Mouse (Mus musculus) MEL (cell line): ENCODE measurements around the gene Wdr60. TPM values are rescaled to one million over a fixed set of nuclear protein-coding genes. Genes with fewer than 3 reads are reported as not detected.

Experiments
- DNase-seq: peaks from one replicate; pipeline ENCODE4 v3.0.0; 2011; ENCODE audit warnings: low read depth, low spot score
- H3K27ac ChIP-seq: 2 replicates; pipeline ENCODE4 v1.5.1; 2012; ENCODE audit warnings: low read depth, mild to moderate bottlenecking, control low read depth, low read length, moderate library complexity; ENCODE audit not compliant: control insufficient read depth
- H3K27me3 ChIP-seq, 2 experiments: fragments of 150-350 bp in 1 of 2; sonication (generic) in 1 of 2; 2 replicates each; pipeline ENCODE4 v1.6.1; 2012; ENCODE audit warnings: low read length in 2 of 2, mild to moderate bottlenecking in 2 of 2, improper control_type of control experiment in 1 of 2, moderate library complexity in 1 of 2; ENCODE audit not compliant: insufficient read depth in 2 of 2, control insufficient read depth in 1 of 2
- H3K36me3 ChIP-seq, 2 experiments: 2 replicates each; pipeline ENCODE4 v1.6.1; 2012 to 2014; ENCODE audit warnings: low read length in 2 of 2, improper control_type of control experiment in 1 of 2, inconsistent platforms in 1 of 2, mild to moderate bottlenecking in 1 of 2; ENCODE audit not compliant: insufficient read depth in 2 of 2, control insufficient read depth in 1 of 2
- H3K4me1 ChIP-seq, 2 experiments: fragments of 150-350 bp in 1 of 2; sonication (generic) in 1 of 2; 2 replicates each; pipeline ENCODE4 v1.6.1; 2012; ENCODE audit warnings: low read length in 2 of 2, improper control_type of control experiment in 1 of 2, mild to moderate bottlenecking in 1 of 2; ENCODE audit not compliant: insufficient read depth in 2 of 2, control insufficient read depth in 1 of 2
- H3K4me3 ChIP-seq, 2 experiments: fragments of 150-350 bp in 1 of 2; sonication (generic) in 1 of 2; 2 replicates each; pipeline ENCODE4 v1.5.1; 2012; ENCODE audit warnings: low read depth in 2 of 2, low read length in 2 of 2, mild to moderate bottlenecking in 2 of 2, moderate library complexity in 2 of 2, control low read depth in 1 of 2, improper control_type of control experiment in 1 of 2; ENCODE audit not compliant: control insufficient read depth in 1 of 2, insufficient read depth in 1 of 2
- H3K79me2 ChIP-seq: 2 replicates; pipeline ENCODE4 v1.6.1; 2012; ENCODE audit warnings: mild to moderate bottlenecking, low read length, moderate library complexity; ENCODE audit not compliant: control insufficient read depth, poor library complexity, insufficient read depth
- H3K9ac ChIP-seq: 2 replicates; pipeline ENCODE4 v1.6.1; 2012; ENCODE audit warnings: low read depth, mild to moderate bottlenecking, control low read depth, low read length, moderate library complexity; ENCODE audit not compliant: control insufficient read depth, poor library complexity, severe bottlenecking
- H3K9me3 ChIP-seq: fragments of 150-350 bp; sonication (generic); replicated peaks from 2 replicates; pipeline ENCODE4 v1.6.1; 2012; ENCODE audit warnings: mild to moderate bottlenecking, low read length, improper control_type of control experiment, moderate library complexity; ENCODE audit not compliant: insufficient read depth
- E2F4 ChIP-seq: IDR thresholded peaks from 2 replicates; pipeline ENCODE4 v1.6.1; 2011; ENCODE audit warnings: low read depth, low read length, improper control_type of control experiment, borderline replicate concordance
- GATA1 ChIP-seq: IDR thresholded peaks from 2 replicates; pipeline ENCODE4 v1.6.1; 2011; ENCODE audit warnings: low read depth, low read length, improper control_type of control experiment
- KAT2A ChIP-seq: conservative IDR thresholded peaks from 2 replicates; pipeline ENCODE4 v1.6.1; 2012; ENCODE audit warnings: low read depth, low read length, improper control_type of control experiment, inconsistent platforms
- MAFK ChIP-seq: IDR thresholded peaks from 2 replicates; pipeline ENCODE4 v1.6.1; 2011; ENCODE audit warnings: low read depth, mild to moderate bottlenecking, low read length, improper control_type of control experiment, borderline replicate concordance
- MAX ChIP-seq: IDR thresholded peaks from 2 replicates; pipeline ENCODE4 v1.6.1; 2011; ENCODE audit warnings: low read length, improper control_type of control experiment
- MAZ ChIP-seq: IDR thresholded peaks from 2 replicates; pipeline ENCODE4 v1.6.1; 2012; ENCODE audit warnings: low read depth, mild to moderate bottlenecking, inconsistent platforms, low read length, improper control_type of control experiment
- MEF2A ChIP-seq: IDR thresholded peaks from 2 replicates; pipeline ENCODE4 v1.6.1; 2014; ENCODE audit warnings: low read depth, mild to moderate bottlenecking, inconsistent platforms, low read length, improper control_type of control experiment; ENCODE audit not compliant: poor library complexity, insufficient replicate concordance, severe bottlenecking; ENCODE audit errors: extremely low read depth
- MXI1 ChIP-seq: IDR thresholded peaks from 2 replicates; pipeline ENCODE4 v1.6.1; 2011; ENCODE audit warnings: mild to moderate bottlenecking, low read depth, low read length, improper control_type of control experiment
- POLR2A ChIP-seq, 2 experiments: IDR thresholded peaks; 2 replicates each; pipeline ENCODE4 v1.6.1; 2011 to 2012; ENCODE audit warnings: low read length in 2 of 2, mild to moderate bottlenecking in 2 of 2, control low read depth in 1 of 2, improper control_type of control experiment in 1 of 2, low read depth in 1 of 2, moderate library complexity in 1 of 2; ENCODE audit not compliant: control insufficient read depth in 1 of 2, insufficient read depth in 1 of 2, poor library complexity in 1 of 2
- POLR2AphosphoS5 ChIP-seq: IDR thresholded peaks from 2 replicates; pipeline ENCODE4 v1.6.1; 2012; ENCODE audit warnings: low read depth, borderline replicate concordance, mild to moderate bottlenecking, inconsistent platforms, low read length, moderate library complexity, mixed read lengths
- RAD21 ChIP-seq: IDR thresholded peaks from 2 replicates; pipeline ENCODE4 v1.6.1; 2011; ENCODE audit warnings: mild to moderate bottlenecking, low read depth, low read length, improper control_type of control experiment
- SIN3A ChIP-seq: IDR thresholded peaks from 2 replicates; pipeline ENCODE4 v1.6.1; 2012; ENCODE audit warnings: low read length, improper control_type of control experiment, inconsistent platforms
- USF1 ChIP-seq: IDR thresholded peaks from 2 replicates; pipeline ENCODE4 v1.6.1; 2014; ENCODE audit warnings: low read depth, mild to moderate bottlenecking, inconsistent platforms, low read length, improper control_type of control experiment, moderate library complexity
- USF2 ChIP-seq, 2 experiments: IDR thresholded peaks; 2 replicates each; pipeline ENCODE4 v1.6.1; 2011 to 2012; ENCODE audit warnings: improper control_type of control experiment in 2 of 2, low read length in 2 of 2, borderline replicate concordance in 1 of 2, inconsistent platforms in 1 of 2, low read depth in 1 of 2, mild to moderate bottlenecking in 1 of 2; ENCODE audit not compliant: insufficient read depth in 1 of 2
- ZC3H11A ChIP-seq: IDR thresholded peaks from 2 replicates; pipeline ENCODE4 v1.6.1; 2012; ENCODE audit warnings: low read depth, mild to moderate bottlenecking, inconsistent platforms, low read length, improper control_type of control experiment
- ZMIZ1 ChIP-seq: IDR thresholded peaks from 2 replicates; pipeline ENCODE4 v1.6.1; 2012; ENCODE audit warnings: low read depth, mild to moderate bottlenecking, inconsistent platforms, low read length, improper control_type of control experiment, moderate library complexity
- ZNF384 ChIP-seq: IDR thresholded peaks from 2 replicates; pipeline ENCODE4 v1.6.1; 2012; ENCODE audit warnings: low read depth, mild to moderate bottlenecking, inconsistent platforms, low read length, improper control_type of control experiment
- polyA plus RNA-seq, 2 experiments: library from polyadenylated mRNA; stranded (reverse) in 1 of 2; unstranded in 1 of 2; fragments of >175 nt in 1 of 2; fragments of >200 nt in 1 of 2; gene quantifications; 2 replicates each; pipeline versions ENCODE4 v1.2.1 to v1.2.4; 2012; ENCODE audit warnings: low replicate concordance in 2 of 2, low read depth in 1 of 2; ENCODE audit not compliant: insufficient read length in 2 of 2, insufficient read depth in 1 of 2, missing spikeins in 1 of 2
- total RNA-seq: library from RNA; depleted of rRNA; stranded (reverse); fragments of 300-350 nt; gene quantifications from 2 replicates; pipeline ENCODE4 v1.2.3, GENCODE M21; 2012

Gene Wdr60
- total and polyA plus RNA-seq, 3 experiments: 19.8 to 21.0 TPM; not detected in 1

GRCm38 (mm10) chr12:116273733-116274132, 10.9 kb upstream of the Wdr60 start:
- Histone ChIP-seq H3K27me3 (no peaks in the 10 kb centered on the region), H3K36me3 (peaks cover 0 to 35% of the 10 kb centered on the region in 2 experiments; a peak in 2 of 4 replicates), H3K27ac (no peak overlapping the region), H3K79me2 (no peaks in the 10 kb centered on the region), H3K4me3 (no peak overlapping the region), H3K9me3 (no peaks in the 10 kb centered on the region), H3K4me1 (peaks cover 20 to 32% of the 10 kb centered on the region in 2 experiments), H3K9ac (no peak overlapping the region)
- no peak for DNase-seq
- TF ChIP-seq MAZ (no peak), MEF2A (no peak), KAT2A (no peak), MAFK (no peak), E2F4 (no peak), RAD21 (no peak), MXI1 (no peak), USF2 (IDR thresholded peaks at IDR 0.05; ENCODE audit: borderline replicate concordance in 1 of 2, insufficient read depth in 1 of 2, low read depth in 1 of 2, low read length in 2 of 2) (no peak), SIN3A (no peak), MAX (no peak)

DNA sequence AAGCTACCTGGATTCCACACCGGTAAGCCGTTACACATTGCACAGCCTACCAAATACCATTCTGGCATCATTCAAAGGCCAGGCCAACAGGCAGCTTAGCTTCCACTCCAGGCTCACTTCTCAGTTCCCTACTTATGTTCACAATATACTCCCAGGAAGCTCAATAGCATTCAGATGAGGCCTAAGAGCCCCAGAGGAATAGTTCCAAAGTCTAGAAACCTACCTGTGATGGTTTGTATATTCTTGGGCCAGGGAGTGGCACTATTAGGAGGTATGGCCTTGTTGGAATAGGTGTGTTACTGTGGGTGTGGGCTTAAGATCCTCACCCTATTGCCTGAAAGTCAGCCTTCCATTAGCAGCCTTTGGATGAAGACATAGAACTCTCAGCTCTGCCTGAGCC, 8.2 kb upstream of the Wdr60 start:
- TF ChIP-seq POLR2AphosphoS5 (no peak), SIN3A (no peak), ZMIZ1 (no peak), USF1 (no peak), ZNF384 (no peak), GATA1 (no peak), USF2 (IDR thresholded peaks at IDR 0.05; ENCODE audit: borderline replicate concordance in 1 of 2, insufficient read depth in 1 of 2, low read depth in 1 of 2, low read length in 2 of 2) (no peak), KAT2A (no peak), POLR2A (IDR thresholded peaks at IDR 0.05; ENCODE audit: control insufficient read depth in 1 of 2, insufficient read depth in 1 of 2, low read depth in 1 of 2, low read length in 2 of 2, poor library complexity in 1 of 2) (no peak), RAD21 (no peak), ZC3H11A (no peak)
- Histone ChIP-seq H3K27me3 (no peaks in the 10 kb centered on the region), H3K36me3 (peaks cover 0 to 25% of the 10 kb centered on the region in 2 experiments; a peak in 2 of 4 replicates), H3K4me3 (no peak overlapping the region), H3K27ac (no peak overlapping the region), H3K79me2 (no peaks in the 10 kb centered on the region), H3K9ac (no peak overlapping the region), H3K9me3 (no peaks in the 10 kb centered on the region), H3K4me1 (peaks cover 13 to 17% of the 10 kb centered on the region in 2 experiments)
- no peak for DNase-seq
